Mouse (Mus musculus): ENCODE measurements around the gene Atxn1. TPM values are rescaled to one million over a fixed set of nuclear protein-coding genes. Genes with fewer than 3 reads are reported as not detected.

Gene Atxn1
- polyA plus RNA-seq, 1 experiment from 2014 or later, result 7.7 TPM

GRCm38 (mm10) chr13:45925294-45925693, 39.5 kb downstream of the Atxn1 start:
- H3K36me3 ChIP-seq, result no peaks in the 10 kb centered on the region; the same call in 1 of the 2 replicates
- no peak overlapping the region for H3K4me3 ChIP-seq
- no peak overlapping the region for H3K4me2 ChIP-seq
- WGBS, result 76% methylated on average over 4 of the region's 4 CpGs
- no peaks in the 10 kb centered on the region for H3K27me3 ChIP-seq (replicated peaks)
- H3K9me3 ChIP-seq (replicated peaks), result no peaks in the 10 kb centered on the region
- ATAC-seq (ENCODE audit: insufficient number of reproducible peaks, low FRiP score), result 0 out of 2 replicates have a peak, but pooled peaks have one; percentile 53
- peaks cover 7% of the 10 kb centered on the region; the same call in 1 of the 2 replicates for H3K4me1 ChIP-seq (replicated peaks)
- H3K27ac ChIP-seq (ENCODE audit: poor library complexity, severe bottlenecking), result no peak overlapping the region
- H3K9ac ChIP-seq, result no peak overlapping the region

- Histone ChIP-seq H3K9me3 (replicated peaks) (no peaks in the 10 kb centered on the region), H3K27ac (ENCODE audit: poor library complexity, severe bottlenecking) (no peak overlapping the region), H3K4me3 (no peak overlapping the region), H3K27me3 (replicated peaks) (no peaks in the 10 kb centered on the region), H3K9ac (no peak overlapping the region), H3K4me2 (no peak overlapping the region), H3K36me3 (no peaks in the 10 kb centered on the region), H3K4me1 (replicated peaks) (peaks cover 12% of the 10 kb centered on the region; the same call in 1 of the 2 replicates)
- no peak for ATAC-seq (ENCODE audit: insufficient number of reproducible peaks, low FRiP score)
- WGBS, result 58% methylated on average over 7 of the region's 7 CpGs
Observed at GRCm38 (mm10) chr13:45924555-45924954, 40.3 kb downstream of the Atxn1 start.

GRCm38 (mm10) chr13:45923086-45923485, 41.7 kb downstream of the Atxn1 start:
- WGBS, result 95% methylated on average over 1 of the region's 1 CpGs
- Histone ChIP-seq H3K4me1 (replicated peaks) (peaks cover 12% of the 10 kb centered on the region; the same call in 1 of the 2 replicates), H3K4me3 (no peak overlapping the region), H3K27ac (ENCODE audit: poor library complexity, severe bottlenecking) (no peak overlapping the region), H3K9ac (no peak overlapping the region), H3K27me3 (replicated peaks) (no peaks in the 10 kb centered on the region), H3K4me2 (no peak overlapping the region), H3K9me3 (replicated peaks) (no peaks in the 10 kb centered on the region), H3K36me3 (no peaks in the 10 kb centered on the region)
- no peak for ATAC-seq (ENCODE audit: insufficient number of reproducible peaks, low FRiP score)

- Histone ChIP-seq H3K9ac (no peak overlapping the region), H3K4me2 (no peak overlapping the region), H3K4me3 (no peak overlapping the region), H3K27me3 (replicated peaks) (no peaks in the 10 kb centered on the region), H3K36me3 (no peaks in the 10 kb centered on the region), H3K9me3 (replicated peaks) (no peaks in the 10 kb centered on the region), H3K27ac (ENCODE audit: poor library complexity, severe bottlenecking) (no peak overlapping the region), H3K4me1 (replicated peaks) (peaks cover 12% of the 10 kb centered on the region; the same call in 1 of the 2 replicates)
- 74% methylated on average over 9 of the region's 9 CpGs for WGBS
- ATAC-seq (ENCODE audit: insufficient number of reproducible peaks, low FRiP score), result no peak
Observed at GRCm38 (mm10) chr13:45922467-45922866, 42.3 kb downstream of the Atxn1 start.

GRCm38 (mm10) chr13:45918956-45919711, 45.7 kb downstream of the Atxn1 start:
- ATAC-seq (ENCODE audit: insufficient number of reproducible peaks, low FRiP score), result no peak
- no peak overlapping the region for H3K9ac ChIP-seq

GRCm38 (mm10) chr13:45918006-45918380, 46.8 kb downstream of the Atxn1 start:
- no peaks in the 10 kb centered on the region for H3K36me3 ChIP-seq
- no peaks in the 10 kb centered on the region for H3K9me3 ChIP-seq (replicated peaks)
- no peaks in the 10 kb centered on the region for H3K27me3 ChIP-seq (replicated peaks)
- H3K27ac ChIP-seq (ENCODE audit: poor library complexity, severe bottlenecking), result no peak overlapping the region
- 82% methylated on average over 12 of the region's 12 CpGs for WGBS
- ATAC-seq (ENCODE audit: insufficient number of reproducible peaks, low FRiP score), result no peak
- H3K4me1 ChIP-seq (replicated peaks), result peaks cover 27% of the 10 kb centered on the region
- H3K9ac ChIP-seq, result no peak overlapping the region
- H3K4me3 ChIP-seq, result no peak overlapping the region
- no peak overlapping the region for H3K4me2 ChIP-seq

More at GRCm38 (mm10) chr13:45918956-45919711, 45.7 kb downstream of the Atxn1 start:
- Histone ChIP-seq H3K27ac (ENCODE audit: poor library complexity, severe bottlenecking) (no peak overlapping the region), H3K4me2 (no peak overlapping the region), H3K4me3 (no peak overlapping the region), H3K27me3 (replicated peaks) (no peaks in the 10 kb centered on the region), H3K36me3 (no peaks in the 10 kb centered on the region), H3K9me3 (replicated peaks) (no peaks in the 10 kb centered on the region), H3K4me1 (replicated peaks) (peaks cover 29% of the 10 kb centered on the region)
- WGBS, result 93% methylated on average over 13 of the region's 15 CpGs

- Histone ChIP-seq H3K27me3 (replicated peaks) (no peaks in the 10 kb centered on the region), H3K4me2 (no peak overlapping the region), H3K36me3 (no peaks in the 10 kb centered on the region), H3K27ac (ENCODE audit: poor library complexity, severe bottlenecking) (no peak overlapping the region), H3K4me3 (no peak overlapping the region), H3K4me1 (replicated peaks) (peaks cover 22% of the 10 kb centered on the region), H3K9ac (no peak overlapping the region), H3K9me3 (replicated peaks) (no peaks in the 10 kb centered on the region)
- WGBS, result 90% methylated on average over 21 of the region's 21 CpGs
- no peak for ATAC-seq (ENCODE audit: insufficient number of reproducible peaks, low FRiP score)
Observed at GRCm38 (mm10) chr13:45917058-45918005, 47.5 kb downstream of the Atxn1 start.

DNA sequence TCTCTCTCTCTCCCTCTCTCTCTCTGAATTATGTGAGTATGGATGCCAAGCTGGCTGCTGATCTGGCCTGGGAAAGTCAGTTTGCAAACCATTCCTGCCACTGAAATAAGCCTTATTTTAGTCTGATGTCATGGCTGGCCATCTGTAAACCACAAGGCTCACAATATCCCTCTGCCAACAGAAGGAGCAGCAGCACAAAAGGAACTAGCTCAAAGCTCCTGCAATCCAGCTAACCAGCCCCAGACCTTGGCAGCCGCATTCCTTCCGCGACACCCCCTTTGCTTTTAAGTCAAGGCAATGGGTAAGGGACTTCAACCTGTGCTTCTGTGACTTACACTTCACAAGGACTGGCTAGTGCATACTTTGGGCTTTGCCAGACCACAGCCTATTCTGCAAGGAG, 48.9 kb downstream of the Atxn1 start:
- 88% methylated on average over 3 of the region's 3 CpGs for WGBS
- Histone ChIP-seq H3K9me3 (replicated peaks) (no peaks in the 10 kb centered on the region), H3K36me3 (0 out of 2 replicates have a peak, but pooled peaks cover 3% of the 10 kb centered on the region), H3K27ac (ENCODE audit: poor library complexity, severe bottlenecking) (no peak overlapping the region), H3K4me3 (no peak overlapping the region), H3K27me3 (replicated peaks) (no peaks in the 10 kb centered on the region), H3K9ac (no peak overlapping the region), H3K4me2 (no peak overlapping the region), H3K4me1 (replicated peaks) (peaks cover 25% of the 10 kb centered on the region)
- no peak for ATAC-seq (ENCODE audit: insufficient number of reproducible peaks, low FRiP score)

- H3K9ac ChIP-seq, result no peak overlapping the region
- 0 out of 2 replicates have a peak, but pooled peaks cover 5% of the 10 kb centered on the region for H3K36me3 ChIP-seq
- no peaks in the 10 kb centered on the region for H3K27me3 ChIP-seq (replicated peaks)
- H3K27ac ChIP-seq (ENCODE audit: poor library complexity, severe bottlenecking), result no peak overlapping the region
- WGBS, result 69% methylated on average over 2 of the region's 2 CpGs
- no peak overlapping the region for H3K4me3 ChIP-seq
- H3K9me3 ChIP-seq (replicated peaks), result no peaks in the 10 kb centered on the region
- H3K4me1 ChIP-seq (replicated peaks), result peaks cover 23% of the 10 kb centered on the region
- ATAC-seq (ENCODE audit: insufficient number of reproducible peaks, low FRiP score), result no peak
- H3K4me2 ChIP-seq, result no peak overlapping the region
Observed at GRCm38 (mm10) chr13:45915026-45915425, 49.8 kb downstream of the Atxn1 start.

DNA sequence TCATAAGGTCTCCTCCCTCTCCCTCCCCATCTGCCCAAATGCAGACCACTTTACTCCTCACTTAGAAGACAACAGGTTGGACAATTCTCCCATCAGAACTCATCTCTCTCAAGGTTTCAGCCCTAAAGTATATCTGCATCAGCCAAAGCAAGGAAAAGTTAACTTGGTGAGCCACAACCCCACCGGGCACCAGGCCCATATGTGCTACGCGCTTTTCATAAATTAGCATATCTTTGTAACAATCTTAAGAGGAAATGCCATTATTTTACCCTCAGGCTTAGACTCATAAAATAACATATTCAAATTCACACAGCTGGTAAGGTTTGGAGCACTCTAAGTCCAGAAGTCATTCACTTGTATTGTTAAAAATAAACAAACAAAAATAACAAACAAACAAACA, 50.7 kb downstream of the Atxn1 start:
- Histone ChIP-seq H3K4me3 (no peak overlapping the region), H3K4me1 (replicated peaks) (peaks cover 21% of the 10 kb centered on the region), H3K27me3 (replicated peaks) (no peaks in the 10 kb centered on the region), H3K9me3 (replicated peaks) (no peaks in the 10 kb centered on the region), H3K4me2 (no peak overlapping the region), H3K9ac (no peak overlapping the region), H3K27ac (ENCODE audit: poor library complexity, severe bottlenecking) (no peak overlapping the region), H3K36me3 (0 out of 2 replicates have a peak, but pooled peaks cover 5% of the 10 kb centered on the region)
- no peak for ATAC-seq (ENCODE audit: insufficient number of reproducible peaks, low FRiP score)
- 95% methylated on average over 3 of the region's 3 CpGs for WGBS

- WGBS, result 77% methylated on average over 7 of the region's 7 CpGs
- Histone ChIP-seq H3K9ac (no peak overlapping the region), H3K27ac (ENCODE audit: poor library complexity, severe bottlenecking) (no peak overlapping the region), H3K4me2 (no peak overlapping the region), H3K4me3 (no peak overlapping the region), H3K36me3 (0 out of 2 replicates have a peak, but pooled peaks cover 5% of the 10 kb centered on the region), H3K27me3 (replicated peaks) (no peaks in the 10 kb centered on the region), H3K4me1 (replicated peaks) (peaks cover 31% of the 10 kb centered on the region), H3K9me3 (replicated peaks) (no peaks in the 10 kb centered on the region)
- ATAC-seq (ENCODE audit: insufficient number of reproducible peaks, low FRiP score), result no peak
Observed at GRCm38 (mm10) chr13:45911848-45912247, 53.0 kb downstream of the Atxn1 start.

Data from heart, embryonic 12.5 days (tissue).